Mouse (Mus musculus) left cerebral cortex, postnatal 10 days (tissue): Measurements from ENCODE around the gene Gm20696. TPM values are rescaled to one million over a fixed set of nuclear protein-coding genes. Genes with fewer than 3 reads are reported as not detected.
A peak's percentile ranks its signal among the peaks of the same experiment; 100 is the strongest.

Experiments used
- DNase-seq, 2 experiments: peaks; one replicate each; pipeline ENCODE4 v3.0.0; 2021 to 2022; ENCODE audit warnings: low spot score in 2 of 2, mixed read lengths in 1 of 2; ENCODE audit errors: extremely low spot score in 1 of 2
- intact Hi-C: fragments of 180-260 bp; cut with DNase I; formaldehyde crosslinking; loops from one replicate; pipeline ENCODE4 v1.15.1; 2025
- total RNA-seq, 2 experiments: library from RNA; stranded (reverse); gene quantifications; 2 replicates each; pipeline ENCODE4 v1.2.3; 2021

Gene Gm20696
- total RNA-seq, 2 experiments from 2014 or later, result 7.0 to 7.9 TPM

DNA sequence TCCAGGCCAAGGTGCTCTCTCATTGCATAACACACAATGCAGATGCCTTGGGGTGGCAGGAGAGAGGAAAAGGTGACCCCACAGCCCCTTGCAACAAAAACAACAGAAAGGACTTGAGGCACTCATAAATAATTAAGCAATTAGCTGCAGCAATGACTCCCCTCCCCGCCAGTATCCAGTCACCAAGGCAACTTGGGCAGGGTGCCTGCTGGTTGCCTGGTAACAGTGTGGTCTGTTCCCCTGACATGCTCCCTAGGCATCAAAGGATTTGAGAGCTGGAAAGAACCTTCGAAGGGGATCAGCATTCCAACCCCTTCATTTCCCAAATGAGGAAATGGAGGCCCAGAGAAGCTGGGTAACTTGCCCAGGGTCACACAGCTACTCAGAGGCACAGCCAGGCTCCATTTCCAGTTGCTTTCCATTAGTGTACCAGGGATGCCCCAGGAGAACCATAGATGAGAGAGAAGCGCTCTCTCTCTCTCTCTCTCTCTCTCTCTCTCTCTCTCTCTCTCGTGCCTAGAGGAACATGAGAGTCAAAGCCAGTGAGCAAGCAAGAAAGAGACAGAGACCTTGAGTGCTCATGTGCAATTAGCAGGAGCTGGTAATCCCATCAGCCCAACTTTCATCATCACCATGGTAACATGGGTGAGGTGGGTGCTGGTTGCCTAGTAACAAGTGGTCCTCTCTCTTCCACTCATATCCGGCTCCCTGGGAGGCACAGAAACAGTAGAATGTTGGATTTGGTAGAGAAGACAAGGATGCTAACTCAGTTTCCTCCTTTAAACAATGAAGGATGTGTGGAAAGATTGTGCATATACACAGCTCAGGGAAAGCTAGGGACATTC is 3.1 kb upstream of the Gm20696 start:
- peak; percentile 84 to 85 for DNase-seq
- intact Hi-C loops, result loop anchor here (10.0 kb wide), 1 partner anchor 1205 kb away; no protein-coding TSS in a partner anchor

DNA sequence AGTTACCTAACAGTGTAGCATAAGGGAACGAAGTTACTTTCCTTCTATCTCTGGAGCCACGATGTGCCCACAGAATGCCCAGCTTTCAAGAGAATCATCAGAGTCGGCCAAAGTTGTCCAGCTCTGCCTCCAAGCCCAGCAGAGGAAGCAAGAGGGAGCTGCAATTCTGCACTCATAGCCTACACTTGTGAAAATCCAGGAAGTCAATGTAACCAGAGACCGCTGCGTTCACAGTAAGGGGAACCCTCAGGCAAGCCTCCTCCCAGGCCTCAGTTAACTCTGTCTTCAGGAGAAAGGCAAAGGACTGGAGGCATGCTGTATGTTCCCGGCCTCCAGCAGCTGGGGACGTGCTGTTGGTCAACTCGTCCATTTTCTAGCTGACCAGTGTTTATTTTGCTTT is 693 bp upstream of the Gm20696 start:
- DNase-seq, result no peak
- intact Hi-C loops, result no loop called here

DNA sequence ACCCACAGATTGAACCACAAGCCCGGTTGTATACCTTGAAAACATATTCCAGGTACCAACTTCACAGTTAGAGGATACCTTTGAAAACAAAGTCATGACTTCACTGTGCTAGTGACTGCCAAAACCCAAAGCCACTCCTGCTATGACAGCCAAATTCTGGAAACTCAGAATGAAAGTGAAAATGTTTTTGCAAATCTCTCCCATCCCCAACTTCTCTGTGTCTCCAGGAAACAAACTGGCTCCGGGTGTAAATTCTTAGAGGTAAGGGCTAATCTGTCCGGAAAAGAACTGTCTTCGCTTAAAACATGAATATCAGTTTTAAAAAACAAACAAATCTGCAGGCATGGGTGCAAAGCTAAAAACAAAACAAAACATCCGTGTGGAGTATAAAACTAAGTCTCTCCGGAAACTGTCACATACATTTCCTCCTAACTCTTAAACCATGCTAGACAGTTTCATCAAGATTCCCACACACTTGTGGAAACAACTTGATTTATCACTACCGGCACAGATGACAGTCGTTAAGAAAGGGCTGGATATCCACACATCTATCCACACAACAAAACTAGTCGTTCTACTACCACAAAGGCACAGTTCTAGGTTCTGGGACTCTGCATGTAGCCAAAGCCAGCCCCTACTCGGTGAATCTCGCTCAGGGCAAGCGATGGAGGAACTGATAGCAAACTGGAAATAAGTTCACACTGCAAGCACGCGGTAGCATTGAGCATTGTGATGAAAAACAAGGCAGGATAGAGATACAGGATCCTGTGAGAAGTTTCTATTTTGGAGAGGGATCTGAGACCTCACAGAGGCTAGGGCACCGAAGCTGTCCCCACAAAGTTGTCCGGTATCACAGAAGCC is 910 bp downstream of the Gm20696 start:
- no peak for DNase-seq
- intact Hi-C loops, result no loop called here

DNA sequence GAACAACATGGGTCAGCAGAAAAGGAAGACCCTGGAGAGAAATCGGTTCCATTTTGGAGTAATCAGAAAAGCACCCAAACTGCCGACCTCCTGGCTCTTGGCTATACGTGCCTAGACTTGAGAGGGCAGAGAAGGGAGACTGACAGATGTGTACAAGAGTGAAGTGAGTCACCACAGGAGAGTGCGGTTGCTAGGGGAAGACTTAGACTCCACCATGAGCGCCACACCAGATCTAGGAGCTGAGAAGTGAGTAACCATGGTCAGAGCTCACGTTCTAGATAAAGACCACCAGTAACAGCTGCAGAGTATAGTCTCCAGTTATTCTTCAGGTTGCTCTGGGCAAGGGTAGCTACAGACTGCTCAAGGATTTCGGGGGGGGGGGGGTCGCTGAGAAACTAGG is 3.4 kb downstream of the Gm20696 start:
- intact Hi-C loops, result no loop called here
- no peak for DNase-seq

DNA sequence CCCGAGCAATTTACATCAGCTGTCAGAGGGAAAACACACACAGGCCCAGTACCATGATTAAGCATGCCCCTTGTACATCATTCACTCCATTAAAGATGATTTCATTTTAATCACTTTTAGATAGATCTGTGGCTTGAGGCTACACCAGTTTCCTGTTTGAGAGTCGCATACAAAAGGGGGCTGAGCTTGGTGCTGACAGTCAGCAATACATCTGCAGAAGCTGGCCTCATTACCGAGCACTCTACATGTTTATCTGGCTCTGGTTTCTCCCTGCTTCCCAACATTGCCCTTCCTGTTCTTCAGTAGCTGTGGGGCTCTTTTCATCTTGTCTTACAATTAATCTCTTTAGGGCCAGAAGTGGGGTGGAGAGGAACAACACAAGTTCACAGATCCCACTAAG is 6.2 kb downstream of the Gm20696 start:
- intact Hi-C loops, result no loop called here
- no peak for DNase-seq

DNA sequence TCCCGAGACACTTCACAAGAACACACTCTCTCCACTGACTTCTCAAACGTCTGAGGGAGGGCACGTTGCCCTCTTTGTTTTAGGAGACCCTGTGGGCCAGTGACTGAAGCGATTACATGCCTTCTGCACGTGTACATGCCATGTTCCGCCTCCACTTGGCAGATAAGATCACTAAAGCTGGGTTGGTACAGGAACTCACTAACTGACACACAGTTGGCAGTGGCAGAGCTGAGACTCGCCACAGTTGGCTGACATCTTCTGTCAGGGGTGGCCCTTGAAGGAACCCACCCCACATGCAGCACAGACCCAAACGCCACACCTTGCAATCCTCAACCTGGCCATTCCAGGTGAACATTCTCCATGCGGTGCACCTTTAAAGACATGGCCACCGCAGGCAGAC is 8.0 kb downstream of the Gm20696 start:
- DNase-seq, result no peak
- intact Hi-C loops, result no loop called here

DNA sequence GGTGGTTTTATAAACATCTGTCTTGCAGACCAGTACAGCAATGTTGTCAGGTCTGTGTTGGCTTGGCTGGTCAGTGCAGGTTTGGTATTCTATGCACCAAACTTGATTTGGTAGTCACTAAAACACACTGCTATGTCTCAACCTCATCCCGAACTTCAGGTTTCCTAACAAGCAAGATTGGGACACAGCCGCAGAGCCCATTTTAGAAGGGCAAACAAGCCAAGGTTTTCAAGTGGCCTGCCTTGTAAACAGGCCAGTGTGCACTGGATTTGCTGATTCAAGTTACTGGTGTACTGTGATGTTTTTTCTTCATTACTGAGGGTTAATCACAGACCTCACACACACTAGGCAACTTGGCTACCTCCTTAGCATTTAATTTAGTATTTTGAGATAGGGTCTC is 10.5 kb downstream of the Gm20696 start:
- no peak for DNase-seq
- intact Hi-C loops, result no loop called here

DNA sequence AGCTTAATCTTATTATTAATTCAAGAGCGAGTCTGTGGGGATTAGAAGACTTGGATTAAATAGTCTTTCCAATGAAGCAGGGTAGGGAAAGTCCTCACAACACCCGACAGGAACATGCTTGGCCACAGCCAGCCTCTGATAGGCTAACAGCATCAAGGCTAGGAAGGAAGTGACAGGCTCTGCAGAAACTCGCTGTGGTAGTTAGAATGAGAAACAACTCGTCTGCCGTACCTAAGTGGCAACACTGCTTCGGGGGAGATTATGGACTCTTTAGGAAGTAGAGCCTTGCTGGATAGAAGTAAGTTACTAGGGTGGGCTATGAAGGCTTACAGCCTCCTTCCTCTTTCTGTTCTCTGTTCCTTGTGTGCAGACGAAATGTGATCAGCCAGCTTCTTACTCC is 11.1 kb downstream of the Gm20696 start:
- DNase-seq, result no peak
- intact Hi-C loops, result no loop called here

DNA sequence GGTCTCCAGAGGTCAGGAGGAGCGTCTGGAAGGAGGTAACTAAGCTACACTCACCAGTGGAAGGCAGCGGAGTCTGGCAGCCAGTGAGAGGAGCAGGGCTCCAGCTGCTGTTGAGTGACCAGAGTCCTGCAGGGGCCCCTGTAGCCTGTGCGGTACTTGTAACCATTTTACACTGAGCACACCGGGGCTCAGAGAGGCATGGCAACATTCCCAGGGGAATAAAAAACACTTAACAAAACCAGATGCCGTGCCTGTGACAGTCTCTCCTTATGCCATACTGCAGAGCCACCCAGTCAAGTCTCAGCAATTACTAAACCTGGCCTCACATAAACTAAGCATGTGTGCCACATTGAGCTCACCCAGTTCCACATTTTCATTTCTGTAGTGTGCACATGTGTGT is 12.3 kb downstream of the Gm20696 start:
- intact Hi-C loops, result no loop called here
- DNase-seq, result no peak

DNA sequence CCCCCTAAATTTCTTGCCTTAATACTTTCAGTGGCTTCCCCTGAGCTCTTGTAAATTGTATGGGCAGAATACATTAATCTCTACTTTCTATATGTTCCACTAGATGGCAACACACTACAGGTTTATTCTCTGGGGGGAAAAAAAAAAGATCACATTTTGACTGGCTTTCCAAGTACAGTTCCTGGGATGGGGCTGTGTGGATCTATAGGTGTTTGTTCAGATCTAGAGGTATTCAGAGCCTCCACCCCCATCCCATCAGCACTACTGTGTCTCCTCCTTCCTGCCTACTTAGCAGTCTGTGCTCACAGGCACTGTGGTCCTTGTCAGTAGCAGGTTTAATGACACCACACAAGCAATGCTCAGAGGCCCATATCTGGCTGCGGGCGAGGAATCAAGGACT is 14.3 kb downstream of the Gm20696 start:
- DNase-seq, result no peak
- intact Hi-C loops, result loop anchor here (2.0 kb wide), 1 partner anchor 32 kb away; no protein-coding TSS in a partner anchor

DNA sequence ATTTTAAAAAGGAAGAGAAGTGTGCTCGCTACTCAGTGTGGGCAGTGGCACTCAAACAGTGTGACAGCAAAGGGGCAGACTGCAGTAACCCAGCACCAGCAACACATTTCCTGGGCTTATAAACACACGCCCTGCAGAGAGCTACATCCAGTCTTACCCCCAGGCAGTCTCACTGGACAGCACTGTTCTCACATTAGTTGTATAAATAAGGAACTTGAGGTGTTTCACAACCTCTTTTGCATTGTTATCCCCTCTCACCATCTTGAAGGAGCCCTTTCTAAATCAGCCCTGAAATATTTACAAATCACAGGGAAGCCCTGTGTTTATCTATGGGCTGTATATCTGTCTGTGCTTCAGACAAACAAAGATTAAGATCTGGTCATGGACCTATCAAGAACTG is 17.3 kb downstream of the Gm20696 start:
- DNase-seq, result no peak
- intact Hi-C loops, result no loop called here

DNA sequence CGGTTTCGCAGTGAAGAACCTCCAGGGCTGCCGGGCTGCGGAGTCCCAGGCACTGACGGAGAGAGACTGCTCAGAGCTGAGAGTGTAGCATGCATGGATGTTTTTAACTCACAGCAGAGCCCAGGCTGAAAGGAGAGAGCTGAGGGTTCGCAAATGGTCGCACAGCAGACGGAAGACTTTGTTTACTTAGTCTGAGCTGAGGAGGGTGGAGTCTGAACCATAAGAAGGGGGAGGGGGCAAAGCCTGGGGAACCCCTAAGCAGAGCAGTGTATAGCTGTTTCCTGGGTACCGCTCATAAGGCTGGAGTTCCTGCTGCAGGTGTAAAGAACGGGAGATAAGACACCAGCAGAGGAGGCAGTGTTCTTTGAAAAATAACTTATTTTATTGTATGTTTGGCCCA is 20.3 kb downstream of the Gm20696 start:
- no peak for DNase-seq
- intact Hi-C loops, result no loop called here

DNA sequence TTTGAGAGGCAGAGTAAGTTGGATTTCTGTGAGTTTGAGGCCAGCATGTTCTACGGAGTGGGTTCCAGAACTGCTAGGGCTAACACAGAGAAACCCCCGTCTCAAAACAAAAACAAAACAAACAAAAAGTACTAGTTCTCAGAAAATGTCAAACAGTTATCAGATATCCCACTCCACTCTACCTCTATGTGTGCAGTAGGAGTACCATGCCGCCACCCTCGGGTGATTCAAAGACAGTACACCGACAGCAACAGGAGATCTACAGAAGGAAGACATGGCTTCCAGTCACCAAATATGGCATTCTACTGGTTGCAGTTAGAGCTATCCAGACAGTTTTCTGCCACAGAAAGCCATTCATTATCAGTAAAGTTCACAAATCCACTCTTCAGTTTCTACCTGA is 21.7 kb downstream of the Gm20696 start:
- DNase-seq, result no peak
- intact Hi-C loops, result no loop called here

DNA sequence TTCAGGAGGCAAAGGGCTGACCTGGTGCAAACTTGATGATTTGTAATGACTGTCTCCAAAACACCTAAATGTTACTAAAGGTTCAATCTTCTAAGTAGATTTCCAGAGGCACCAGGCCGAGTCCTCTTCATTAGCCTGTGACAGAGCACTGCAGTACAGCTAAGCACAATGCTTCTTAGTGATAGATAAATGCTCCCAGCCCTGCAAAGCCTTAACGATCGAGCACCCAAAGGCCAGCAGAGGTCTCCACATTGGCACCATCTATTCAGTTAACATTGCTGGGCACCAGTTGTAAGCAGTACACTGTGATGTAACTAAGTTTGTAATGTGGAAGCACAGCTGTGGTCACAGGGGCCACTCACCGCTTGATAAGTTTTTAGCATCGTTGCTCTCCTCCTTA is 22.2 kb downstream of the Gm20696 start:
- intact Hi-C loops, result no loop called here
- DNase-seq, result no peak

DNA sequence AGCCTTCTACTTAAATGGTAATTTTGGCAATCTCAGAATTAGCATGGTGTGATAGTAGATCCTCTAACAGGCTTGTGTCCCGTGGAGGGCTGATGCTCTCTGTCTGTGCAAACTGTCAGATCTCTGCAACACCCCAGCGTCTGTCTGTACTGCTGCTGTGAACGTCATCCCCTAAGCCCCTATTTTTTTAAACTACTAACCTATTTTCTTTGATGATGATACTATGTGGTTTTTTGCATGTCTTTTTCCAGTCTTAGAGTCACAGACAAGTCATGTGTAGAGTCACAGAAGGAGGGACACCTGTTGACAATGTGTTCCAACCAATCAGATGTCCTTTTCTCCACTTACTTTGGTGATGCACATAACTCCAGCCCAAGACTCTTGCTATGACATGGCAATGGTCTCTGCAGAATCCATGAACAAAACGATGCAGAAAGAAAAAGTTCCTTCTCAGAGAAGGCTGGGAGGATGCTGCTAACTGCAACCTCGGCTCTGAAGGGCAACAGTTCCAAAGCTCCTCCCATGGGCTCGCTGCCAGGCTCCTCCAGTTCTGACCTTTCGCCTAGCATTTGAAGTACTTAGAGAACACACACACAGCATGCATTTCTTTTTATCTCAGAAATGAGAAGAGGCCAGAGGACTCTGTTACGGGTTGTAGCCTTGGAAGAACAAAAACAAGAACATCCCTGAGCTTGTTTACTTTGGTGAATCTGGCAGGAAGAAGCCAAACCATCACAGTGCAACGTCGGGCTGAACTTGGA is 23.0 kb downstream of the Gm20696 start:
- DNase-seq, result peak in 1 of 2 experiments; percentile 84
- intact Hi-C loops, result no loop called here

DNA sequence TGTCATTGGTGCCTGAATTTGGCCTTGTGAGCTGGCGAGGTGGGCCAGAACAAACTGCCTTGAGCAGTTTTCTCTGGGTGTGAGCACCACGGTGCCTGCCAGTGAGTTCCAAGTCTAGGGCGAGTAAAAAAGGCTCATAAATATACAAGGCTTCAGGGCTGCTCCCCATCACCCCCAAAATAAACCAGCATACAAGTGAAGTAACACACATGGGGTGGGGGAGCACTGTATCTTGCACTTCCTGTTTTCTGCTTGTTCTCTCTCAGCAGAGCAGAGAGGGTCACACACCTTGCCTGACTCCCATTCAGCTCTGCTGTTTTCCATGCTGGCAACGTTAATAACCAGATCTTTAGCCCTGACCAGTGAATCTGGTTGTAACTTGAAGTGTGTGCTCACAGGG is 29.1 kb downstream of the Gm20696 start:
- intact Hi-C loops, result no loop called here
- DNase-seq, result no peak

DNA sequence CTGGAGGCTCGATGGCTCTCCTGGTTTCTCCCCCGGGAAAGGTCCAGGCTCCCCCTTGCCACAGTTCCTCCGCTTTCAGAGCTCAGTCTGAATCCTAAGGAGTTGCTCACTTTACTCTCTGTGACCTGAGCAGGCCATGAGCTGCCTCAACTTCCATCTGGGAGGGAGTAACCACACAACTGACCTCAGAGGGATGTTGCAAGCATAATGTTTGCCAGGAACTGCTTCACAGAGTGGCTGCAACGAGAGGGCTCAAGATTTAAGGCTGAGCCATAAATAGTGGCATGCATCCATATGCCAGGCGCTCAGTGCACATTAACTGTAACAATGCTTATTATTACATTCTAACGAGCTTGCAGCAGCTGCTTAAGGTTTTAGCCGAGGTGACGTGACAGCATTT is 29.8 kb downstream of the Gm20696 start:
- intact Hi-C loops, result no loop called here

DNA sequence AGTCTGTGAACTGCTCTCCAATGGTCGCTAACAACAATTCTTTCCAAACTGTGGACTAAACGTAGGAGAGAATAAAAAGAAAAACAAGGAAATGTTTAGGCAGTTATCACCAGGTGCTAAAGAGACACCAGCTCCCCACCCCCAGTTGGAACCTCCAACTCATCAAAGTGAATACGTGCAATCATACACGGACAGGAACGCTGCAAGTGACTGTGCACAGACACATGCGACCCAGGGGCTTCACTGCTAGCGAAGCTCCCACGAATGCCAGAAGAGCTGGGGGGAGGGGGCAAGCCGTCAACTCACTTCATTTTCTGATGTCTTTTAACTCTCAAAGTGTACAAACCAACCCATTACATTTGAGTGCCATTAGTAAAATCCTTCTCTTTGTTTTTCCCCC is 30.5 kb downstream of the Gm20696 start:
- intact Hi-C loops, result no loop called here
- DNase-seq, result no peak

More for the DNA sequence above, 29.8 kb downstream of the Gm20696 start:
- DNase-seq, result no peak
